Mouse (Mus musculus): Measurements from ENCODE around the gene M1ap. TPM values are rescaled to one million over a fixed set of nuclear protein-coding genes. Genes with fewer than 3 reads are reported as not detected.

The M1ap gene
- total and polyA plus RNA-seq, 3 experiments = 6.2 to 6.3 TPM; not detected in 1

DNA sequence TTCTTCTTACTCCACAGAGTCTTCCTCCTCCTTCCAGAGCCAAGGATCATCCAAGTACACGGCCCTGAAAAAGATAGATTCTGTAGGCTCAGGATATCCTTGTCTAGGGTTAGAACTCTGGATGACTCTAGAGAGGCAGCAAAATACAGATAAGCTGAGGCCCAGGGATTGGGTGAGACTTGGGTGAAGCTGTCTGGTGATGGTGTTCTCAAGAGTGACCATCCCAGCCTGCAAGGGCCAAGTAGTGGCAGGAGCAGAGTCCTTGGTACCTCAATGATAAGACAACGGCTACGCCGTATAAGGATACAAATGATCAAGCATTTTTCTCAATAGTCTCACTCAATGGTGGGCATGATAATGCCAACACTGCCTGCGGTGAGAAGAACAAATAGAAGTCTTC is 57.1 kb downstream of the M1ap start:
- peaks cover 14 to 28% of the 10 kb centered on the region in 2 experiments for H3K4me1 ChIP-seq (ENCODE audit: control insufficient read depth in 1 of 2, insufficient read depth in 2 of 2, low read length in 2 of 2)
- no peak overlapping the region for H3K27ac ChIP-seq (ENCODE audit: control insufficient read depth, low read depth, low read length)
- TF ChIP-seq GATA1 (IDR thresholded peaks at IDR 0.05; ENCODE audit: low read depth, low read length) (0 out of 2 replicates have a peak, but pooled peaks have one; percentile 14), ZMIZ1 (IDR thresholded peaks at IDR 0.05; ENCODE audit: low read depth, low read length) (no peak)
- no peaks in the 10 kb centered on the region for H3K27me3 ChIP-seq (ENCODE audit: control insufficient read depth in 1 of 2, insufficient read depth in 2 of 2, low read length in 2 of 2)
- no peak for DNase-seq (ENCODE audit: low read depth, low spot score)
- H3K79me2 ChIP-seq (ENCODE audit: control insufficient read depth, insufficient read depth, low read length, poor library complexity) = no peaks in the 10 kb centered on the region
- no peak overlapping the region for H3K4me3 ChIP-seq (ENCODE audit: control insufficient read depth in 1 of 2, insufficient read depth in 1 of 2, low read depth in 2 of 2, low read length in 2 of 2)
- no peaks in the 10 kb centered on the region for H3K9me3 ChIP-seq (replicated peaks; ENCODE audit: insufficient read depth, low read length)
- no peak overlapping the region for H3K9ac ChIP-seq (ENCODE audit: control insufficient read depth, low read depth, low read length, poor library complexity, severe bottlenecking)
- peaks cover 0 to 22% of the 10 kb centered on the region in 2 experiments; a peak in 2 of 4 replicates for H3K36me3 ChIP-seq (ENCODE audit: control insufficient read depth in 1 of 2, insufficient read depth in 2 of 2, low read length in 2 of 2)

DNA sequence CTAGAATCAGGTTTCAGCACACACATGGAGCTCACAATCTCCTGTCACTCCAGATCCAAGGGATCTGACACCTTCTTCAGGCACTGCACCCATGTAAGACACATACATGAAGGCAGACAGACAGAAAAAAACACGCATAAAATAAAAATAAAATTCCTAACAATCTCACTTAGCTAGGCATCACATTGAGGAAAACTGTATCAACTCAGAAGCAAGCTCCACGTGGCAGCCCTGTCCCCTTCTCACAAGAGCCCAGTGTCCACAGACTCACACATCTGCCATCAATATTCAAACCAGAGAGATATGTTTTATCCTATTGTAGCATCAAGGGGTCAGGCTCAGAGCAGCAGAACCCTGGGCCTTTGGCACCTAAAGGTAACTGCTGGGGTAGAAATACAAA is 57.6 kb downstream of the M1ap start:
- Histone ChIP-seq H3K4me3 (ENCODE audit: control insufficient read depth in 1 of 2, insufficient read depth in 1 of 2, low read depth in 2 of 2, low read length in 2 of 2) (peak overlapping the region; percentile 14 to 15; a peak in 2 of 4 replicates), H3K27me3 (ENCODE audit: control insufficient read depth in 1 of 2, insufficient read depth in 2 of 2, low read length in 2 of 2) (no peaks in the 10 kb centered on the region), H3K9me3 (replicated peaks; ENCODE audit: insufficient read depth, low read length) (no peaks in the 10 kb centered on the region), H3K27ac (ENCODE audit: control insufficient read depth, low read depth, low read length) (peak overlapping the region; percentile 54), H3K9ac (ENCODE audit: control insufficient read depth, low read depth, low read length, poor library complexity, severe bottlenecking) (peak overlapping the region; percentile 48), H3K79me2 (ENCODE audit: control insufficient read depth, insufficient read depth, low read length, poor library complexity) (no peaks in the 10 kb centered on the region), H3K4me1 (ENCODE audit: control insufficient read depth in 1 of 2, insufficient read depth in 2 of 2, low read length in 2 of 2) (peaks cover 16 to 33% of the 10 kb centered on the region in 2 experiments), H3K36me3 (ENCODE audit: control insufficient read depth in 1 of 2, insufficient read depth in 2 of 2, low read length in 2 of 2) (peaks cover 0 to 27% of the 10 kb centered on the region in 2 experiments; a peak in 2 of 4 replicates)
- DNase-seq (ENCODE audit: low read depth, low spot score) = no peak
- TF ChIP-seq UBTF (IDR thresholded peaks at IDR 0.05; ENCODE audit: borderline replicate concordance, insufficient read depth, low read depth, low read length) (no peak), NELFE (IDR thresholded peaks at IDR 0.05; ENCODE audit: low read depth, low read length) (no peak), MAX (IDR thresholded peaks at IDR 0.05; ENCODE audit: low read length) (no peak), SMC3 (IDR thresholded peaks at IDR 0.05; ENCODE audit: low read depth, low read length) (no peak), KAT2A (conservative IDR thresholded peaks at IDR 0.05; ENCODE audit: low read depth, low read length) (no peak), MYC (IDR thresholded peaks at IDR 0.05; ENCODE audit: low read depth, low read length) (no peak), USF1 (IDR thresholded peaks at IDR 0.05; ENCODE audit: low read depth, low read length) (no peak), ETS1 (IDR thresholded peaks at IDR 0.05; ENCODE audit: low read depth, low read length) (no peak), ZC3H11A (IDR thresholded peaks at IDR 0.05; ENCODE audit: low read depth, low read length) (no peak), ZMIZ1 (IDR thresholded peaks at IDR 0.05; ENCODE audit: low read depth, low read length) (no peak), JUND (IDR thresholded peaks at IDR 0.05; ENCODE audit: low read depth, low read length) (no peak), POLR2A (IDR thresholded peaks at IDR 0.05; ENCODE audit: control insufficient read depth in 1 of 2, insufficient read depth in 1 of 2, low read depth in 1 of 2, low read length in 2 of 2, poor library complexity in 1 of 2) (no peak), BHLHE40 (IDR thresholded peaks at IDR 0.05; ENCODE audit: borderline replicate concordance, low read depth, low read length) (no peak), ZNF384 (IDR thresholded peaks at IDR 0.05; ENCODE audit: low read depth, low read length) (no peak), EP300 (IDR thresholded peaks at IDR 0.05; ENCODE audit: low read depth in 1 of 2, low read length in 2 of 2) (no peak), RCOR1 (IDR thresholded peaks at IDR 0.05; ENCODE audit: low read depth, low read length) (no peak)

Data from MEL (cell line).